Comparison of ENCODE assay signal across 31 mouse cellular contexts in the genomic region with DNA sequence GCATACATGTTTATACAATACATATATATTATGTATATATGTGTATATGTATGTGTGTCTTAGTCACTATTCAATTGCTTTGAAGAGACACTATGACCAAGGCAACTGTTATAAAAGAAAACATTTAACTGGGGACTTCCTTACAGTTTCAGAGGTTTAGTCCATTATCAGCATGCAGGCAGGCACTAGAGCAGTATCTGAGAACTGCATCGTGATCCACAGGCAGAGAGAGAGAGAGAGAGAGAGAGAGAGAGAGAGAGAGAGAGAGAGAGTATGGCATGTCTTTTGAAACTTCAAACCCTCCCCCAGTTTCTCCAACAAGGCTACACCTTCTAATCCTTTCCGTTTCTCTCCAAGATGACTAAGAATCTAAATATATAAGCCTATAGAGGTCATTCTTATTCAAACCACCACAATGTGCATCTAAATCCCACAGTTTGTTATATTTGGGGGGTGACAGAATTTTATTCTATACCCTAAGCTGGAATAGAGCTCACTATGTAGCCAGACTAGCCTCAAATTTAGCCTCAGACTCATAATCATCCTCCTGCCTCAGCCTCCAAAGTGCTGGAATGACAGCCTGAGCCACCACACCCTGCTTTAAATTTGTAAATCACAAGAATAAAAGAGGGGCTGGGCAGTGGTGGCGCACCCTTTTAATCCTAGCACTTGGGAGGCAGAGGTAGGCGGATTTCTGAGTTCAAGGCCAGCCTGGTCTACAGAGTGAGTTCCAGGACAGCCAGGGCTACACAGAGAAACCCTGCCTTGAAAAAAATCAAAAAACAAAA. TPM values are rescaled to one million over a fixed set of nuclear protein-coding genes. Genes with fewer than 3 reads are reported as not detected.
DNase-seq lines count a peak whose midpoint lies in the region; ATAC-seq lines count a peak whose summit lies in the region.
"Had no signal": no experiment of that assay in that cellular context is flagged by ENCODE, and none has a peak within 500 bp of the region (broad histone marks: within the 10 kb centered on the region; RNA-seq: fewer than 3 reads in every experiment).

No protein-coding gene starts in this region.

- no peak overlapping the region for H3K4me3 ChIP-seq in liver, embryonic 15.5 days (replicated peaks)
- H3K4me3 ChIP-seq in forebrain, embryonic 12.5 days (replicated peaks): no peak overlapping the region
- H3K4me3 ChIP-seq: embryonic facial prominence, embryonic 13.5 days; erythroblast, embryonic 14.5 days; forebrain, embryonic 13.5 days; hindbrain, embryonic 10.5 days; hindbrain, embryonic 15.5 days; intestine, embryonic 15.5 days; limb, embryonic 12.5 days; midbrain, embryonic 10.5 days had no signal

- WGBS in liver, embryonic 15.5 days (ENCODE audit: insufficient replicate concordance): 43% methylated on average over 4 of the region's 4 CpGs
- 71% methylated on average over 4 of the region's 4 CpGs for WGBS in forebrain, embryonic 12.5 days

- no peaks in the 10 kb centered on the region for H3K27me3 ChIP-seq in liver, embryonic 15.5 days
- H3K27me3 ChIP-seq in forebrain, embryonic 12.5 days: 0 out of 2 replicates have a peak, but pooled peaks cover 6% of the 10 kb centered on the region
- H3K27me3 ChIP-seq: embryonic facial prominence, embryonic 13.5 days; forebrain, embryonic 13.5 days; hindbrain, embryonic 15.5 days; intestine, embryonic 15.5 days; limb, embryonic 12.5 days had no signal

- peak; percentile 66 for DNase-seq in MEL-GATA-1-ER (ENCODE audit: extremely low read depth, low read depth)
- DNase-seq in layer of hippocampus, postnatal 25 days (ENCODE audit: extremely low spot score in 1 of 2, low spot score in 1 of 2): no peak
- no peak for DNase-seq in kidney, postnatal 4 days
- DNase-seq in adrenal gland, adult (ENCODE audit: inconsistent age in 2 of 2, low spot score in 1 of 2): no peak
- DNase-seq: adrenal gland, adult 8-10 months; B cell, adult 2 months; cerebellum, adult 8-10 months; gastrocnemius, postnatal 10 days; heart, postnatal 14 days; kidney, adult 2 months; lung, adult 18-20 months; right cerebral cortex, postnatal 4 days; thymus, adult 18-20 months; thymus, postnatal 25 days had no signal

- no peak overlapping the region for H3K27ac ChIP-seq in liver, embryonic 15.5 days (replicated peaks)
- H3K27ac ChIP-seq in forebrain, embryonic 12.5 days: no peak overlapping the region
- H3K27ac ChIP-seq: embryonic facial prominence, embryonic 13.5 days; forebrain, embryonic 13.5 days; hindbrain, embryonic 10.5 days; hindbrain, embryonic 15.5 days; intestine, embryonic 15.5 days; kidney, postnatal 0 days; limb, embryonic 12.5 days; macrophage; midbrain, embryonic 10.5 days; stomach, postnatal 0 days had no signal

- H3K9ac ChIP-seq in liver, embryonic 15.5 days: no peak overlapping the region
- no peak overlapping the region for H3K9ac ChIP-seq in forebrain, embryonic 12.5 days
- H3K9ac ChIP-seq: embryonic facial prominence, embryonic 13.5 days; forebrain, embryonic 13.5 days; hindbrain, embryonic 15.5 days; intestine, embryonic 15.5 days; limb, embryonic 12.5 days had no signal

- H3K36me3 ChIP-seq in liver, embryonic 15.5 days (replicated peaks): no peaks in the 10 kb centered on the region
- no peaks in the 10 kb centered on the region for H3K36me3 ChIP-seq in forebrain, embryonic 12.5 days (replicated peaks)
- H3K36me3 ChIP-seq: embryonic facial prominence, embryonic 13.5 days; hindbrain, embryonic 10.5 days; hindbrain, embryonic 15.5 days; intestine, embryonic 15.5 days; limb, embryonic 12.5 days; midbrain, embryonic 10.5 days had no signal

- H3K9me3 ChIP-seq in liver, embryonic 15.5 days (replicated peaks): no peaks in the 10 kb centered on the region
- no peaks in the 10 kb centered on the region for H3K9me3 ChIP-seq in forebrain, embryonic 12.5 days
- H3K9me3 ChIP-seq: embryonic facial prominence, embryonic 13.5 days; forebrain, embryonic 13.5 days; hindbrain, embryonic 10.5 days; hindbrain, embryonic 15.5 days; intestine, embryonic 15.5 days; limb, embryonic 12.5 days; midbrain, embryonic 10.5 days had no signal

- H3K4me1 ChIP-seq in liver, embryonic 15.5 days (replicated peaks): peaks cover 8% of the 10 kb centered on the region
- no peaks in the 10 kb centered on the region for H3K4me1 ChIP-seq in forebrain, embryonic 12.5 days
- H3K4me1 ChIP-seq: hindbrain, embryonic 15.5 days; intestine, embryonic 15.5 days; limb, embryonic 12.5 days had no signal

- ATAC-seq in erythroblast, adult 5-6 weeks (replicated peaks; ENCODE audit: low FRiP score, poor library complexity, severe bottlenecking): peak; percentile 57
- ATAC-seq in liver, embryonic 15.5 days (ENCODE audit: insufficient read depth): peak; percentile 38; the same call in 1 of the 2 replicates
- no peak for ATAC-seq in forebrain, embryonic 12.5 days (ENCODE audit: low FRiP score)
- ATAC-seq: activated CD4-positive, CD25-positive, alpha-beta regulatory T cell, adult 4 months; forebrain, embryonic 13.5 days; intestine, embryonic 15.5 days; lung, postnatal 0 days; midbrain, embryonic 16.5 days had no signal

- H3K4me2 ChIP-seq in liver, embryonic 15.5 days: no peak overlapping the region
- no peak overlapping the region for H3K4me2 ChIP-seq in forebrain, embryonic 12.5 days
- H3K4me2 ChIP-seq: embryonic facial prominence, embryonic 13.5 days; forebrain, embryonic 13.5 days; hindbrain, embryonic 15.5 days; intestine, embryonic 15.5 days; limb, embryonic 12.5 days had no signal

RNA-seq across cellular contexts. Expression of gene Ybx3, which starts 5.8 kb away (rescaled TPM):
- 299 and 322 TPM in 2 replicates for total RNA-seq in erythroblast, adult 5-6 weeks (2015; ENCODE audit: low replicate concordance)
- total RNA-seq in erythroblast, adult 5-6 weeks (2017; ENCODE audit: low replicate concordance): 366 and 388 TPM in 2 replicates
- 55.6 and 57.5 TPM in 2 replicates for polyA plus RNA-seq in liver, embryonic 15.5 days (2015; fragmentation: Nextera tagmentation; extraction: Ambion mirVana)
- polyA plus RNA-seq in forebrain, embryonic 12.5 days (2016; fragmentation: Nextera tagmentation; extraction: Ambion mirVana): 29.9 and 33.8 TPM in 2 replicates
- total RNA-seq in layer of hippocampus, postnatal 25 days (2021): 10 to 100 TPM; 45.9 to 48.5 TPM

RNA-seq across cellular contexts. Expression of gene Styk1, which starts 40.7 kb away (rescaled TPM):
- 0.58 TPM in 1 of 2 replicates, not detected in the other for total RNA-seq in erythroblast, adult 5-6 weeks (2015; ENCODE audit: low replicate concordance)
- total RNA-seq in erythroblast, adult 5-6 weeks (2017; ENCODE audit: low replicate concordance): 1.4 TPM in 1 of 2 replicates, not detected in the other
- polyA plus RNA-seq in liver, embryonic 15.5 days (2015; fragmentation: Nextera tagmentation; extraction: Ambion mirVana): 0.89 and 0.90 TPM in 2 replicates
- polyA plus RNA-seq in forebrain, embryonic 12.5 days (2016; fragmentation: Nextera tagmentation; extraction: Ambion mirVana): 0.83 and 1.1 TPM in 2 replicates
- 1 to 10 TPM in 1 of 2 experiments, under 1 TPM in 1; 0.59 to 1.5 TPM for total RNA-seq in layer of hippocampus, postnatal 25 days (2021)
- polyA plus RNA-seq: activated CD4-positive, CD25-positive, alpha-beta regulatory T cell, adult 4 months; erythroblast, embryonic 14.5 days; macrophage had no signal

Comparison
In these comparisons a context has a peak if more than half of its experiments do, and no peak if none do; other contexts are left out.
1. RNA of gene Ybx3, which starts 5.8 kb away (total RNA-seq): 299 to 388 TPM in erythroblast, adult 5-6 weeks; 45.9 to 48.5 TPM in layer of hippocampus, postnatal 25 days; every median in the first group is over 4 times any median in the second.